Mouse (Mus musculus) stomach, embryonic 14.5 days (tissue): ENCODE measurements around the gene Coq7. TPM values are rescaled to one million over a fixed set of nuclear protein-coding genes. Genes with fewer than 3 reads are reported as not detected.

ENCODE experiments used
- ATAC-seq: fragments of 200-750 bp; cut with Nextera tagmentation; 2 replicates; pipeline ENCODE4 v1.8.0; 2017; ENCODE audit warnings: low read depth, moderate TSS enrichment; ENCODE audit not compliant: insufficient number of reproducible peaks, insufficient read depth, low FRiP score
- H3K27ac ChIP-seq: fragments of 300-500 bp; sonication (generic); 2 replicates; pipeline ENCODE4 v1.5.1; 2014; ENCODE audit warnings: mild to moderate bottlenecking, low read length, moderate library complexity, mixed read lengths
- H3K27me3 ChIP-seq: fragments of 300-500 bp; sonication (generic); 2 replicates; pipeline ENCODE4 v1.6.1; 2014; ENCODE audit warnings: low read length, control low read depth, mixed read lengths; ENCODE audit not compliant: control insufficient read depth, insufficient read depth
- H3K36me3 ChIP-seq: fragments of 300-500 bp; sonication (generic); 2 replicates; pipeline ENCODE4 v1.6.1; 2014; ENCODE audit warnings: mild to moderate bottlenecking, control low read depth, low read length, moderate library complexity, mixed read lengths; ENCODE audit not compliant: control insufficient read depth, insufficient read depth
- H3K4me1 ChIP-seq: fragments of 300-500 bp; sonication (generic); 2 replicates; pipeline ENCODE4 v1.6.1; 2014; ENCODE audit warnings: low read length, control low read depth, mixed read lengths; ENCODE audit not compliant: control insufficient read depth, insufficient read depth
- H3K4me2 ChIP-seq: fragments of 300-500 bp; sonication (generic); replicated peaks from 2 replicates; pipeline ENCODE4 v1.6.1; 2014; ENCODE audit warnings: low read depth, low read length, control low read depth
- H3K4me3 ChIP-seq: fragments of 300-500 bp; sonication (generic); 2 replicates; pipeline ENCODE4 v1.5.1; 2014; ENCODE audit warnings: low read depth, low read length, control low read depth
- H3K9ac ChIP-seq: fragments of 300-500 bp; sonication (generic); replicated peaks from 2 replicates; pipeline ENCODE4 v1.6.1; 2014; ENCODE audit warnings: low read depth, mild to moderate bottlenecking, control low read depth, low read length, moderate library complexity, mixed read lengths
- H3K9me3 ChIP-seq: fragments of 300-500 bp; sonication (generic); 2 replicates; pipeline ENCODE4 v1.6.1; 2016; ENCODE audit warnings: low read depth, low read length, control low read depth; ENCODE audit not compliant: control insufficient read depth
- WGBS: fragments of 180-500 bp; shearing (Covaris S2); extraction: QIAGEN DNeasy Blood & Tissue Kit; methylation state at CpG from one replicate; pipeline ENCODE4 v1.1.7; 2014; 5-methylcytosine and 5-hydroxymethylcytosine counted together
- polyA plus RNA-seq: library from polyadenylated mRNA; unstranded; fragments of >200 nt; fragmentation: Nextera tagmentation; extraction: Ambion mirVana; gene quantifications from 2 replicates; pipeline ENCODE4 v1.2.1, GENCODE M21; 2014

The Coq7 gene
- polyA plus RNA-seq, result 124 and 126 TPM in 2 replicates

GRCm38 (mm10) chr7:118533178-118533578 lies at the start of gene Coq7:
Coq7 (minus strand) TSS chr7:118533356.
- no peaks in the 10 kb centered on the region; the same call in 1 of the 2 replicates for H3K36me3 ChIP-seq
- H3K4me3 ChIP-seq, result peak within 1 kb of the TSS; percentile 62
- H3K4me1 ChIP-seq, result no peaks in the 10 kb centered on the region
- no peaks in the 10 kb centered on the region for H3K27me3 ChIP-seq
- H3K9me3 ChIP-seq, result no peaks in the 10 kb centered on the region
- H3K27ac ChIP-seq, result peak within 1 kb of the TSS; percentile 89
- ATAC-seq, result peak; percentile 99
- under 1% methylated on average over 31 of the region's 31 CpGs for WGBS
- peak within 1 kb of the TSS; percentile 41 for H3K9ac ChIP-seq
- peak within 1 kb of the TSS; percentile 52 for H3K4me2 ChIP-seq

GRCm38 (mm10) chr7:118579938-118580337 lies 46.8 kb upstream of the Coq7 start:
- Histone ChIP-seq H3K27ac (no peak overlapping the region), H3K4me3 (no peak overlapping the region), H3K4me2 (no peak overlapping the region), H3K9me3 (0 out of 2 replicates have a peak, but pooled peaks cover 3% of the 10 kb centered on the region), H3K36me3 (no peaks in the 10 kb centered on the region), H3K4me1 (peaks cover 4% of the 10 kb centered on the region; the same call in 1 of the 2 replicates), H3K9ac (no peak overlapping the region), H3K27me3 (no peaks in the 10 kb centered on the region)
- ATAC-seq, result no peak
- WGBS, result 60% methylated on average over 2 of the region's 2 CpGs

GRCm38 (mm10) chr7:118578269-118578668 lies 45.1 kb upstream of the Coq7 start:
- no peak for ATAC-seq
- Histone ChIP-seq H3K36me3 (no peaks in the 10 kb centered on the region), H3K4me3 (no peak overlapping the region), H3K9me3 (0 out of 2 replicates have a peak, but pooled peaks cover 3% of the 10 kb centered on the region), H3K9ac (no peak overlapping the region), H3K4me2 (no peak overlapping the region), H3K27ac (no peak overlapping the region), H3K27me3 (no peaks in the 10 kb centered on the region), H3K4me1 (no peaks in the 10 kb centered on the region)
- 68% methylated on average over 3 of the region's 3 CpGs for WGBS

GRCm38 (mm10) chr7:118572039-118572438 lies 38.9 kb upstream of the Coq7 start:
- Histone ChIP-seq H3K36me3 (no peaks in the 10 kb centered on the region), H3K9me3 (peaks cover 4% of the 10 kb centered on the region; the same call in 1 of the 2 replicates), H3K4me1 (no peaks in the 10 kb centered on the region), H3K9ac (no peak overlapping the region), H3K27ac (no peak overlapping the region), H3K27me3 (no peaks in the 10 kb centered on the region), H3K4me3 (no peak overlapping the region), H3K4me2 (no peak overlapping the region)
- 71% methylated on average over 5 of the region's 5 CpGs for WGBS
- no peak for ATAC-seq

GRCm38 (mm10) chr7:118571350-118571749 lies 38.2 kb upstream of the Coq7 start:
- Histone ChIP-seq H3K4me3 (no peak overlapping the region), H3K9ac (no peak overlapping the region), H3K27me3 (no peaks in the 10 kb centered on the region), H3K36me3 (no peaks in the 10 kb centered on the region), H3K9me3 (peaks cover 4% of the 10 kb centered on the region; the same call in 1 of the 2 replicates), H3K27ac (no peak overlapping the region), H3K4me1 (no peaks in the 10 kb centered on the region), H3K4me2 (no peak overlapping the region)
- 50% methylated on average over 5 of the region's 5 CpGs for WGBS
- no peak for ATAC-seq

GRCm38 (mm10) chr7:118569121-118569543 lies 36.0 kb upstream of the Coq7 start:
- H3K36me3 ChIP-seq, result 0 out of 2 replicates have a peak, but pooled peaks cover under 1% of the 10 kb centered on the region
- 73% methylated on average over 6 of the region's 6 CpGs for WGBS
- H3K4me1 ChIP-seq, result no peaks in the 10 kb centered on the region
- ATAC-seq, result no peak
- H3K9ac ChIP-seq, result no peak overlapping the region
- peaks cover 4% of the 10 kb centered on the region; the same call in 1 of the 2 replicates for H3K9me3 ChIP-seq
- no peak overlapping the region for H3K4me2 ChIP-seq
- no peak overlapping the region for H3K4me3 ChIP-seq
- no peak overlapping the region for H3K27ac ChIP-seq
- H3K27me3 ChIP-seq, result no peaks in the 10 kb centered on the region

- H3K4me2 ChIP-seq, result no peak overlapping the region
- 0 out of 2 replicates have a peak, but pooled peaks cover 3% of the 10 kb centered on the region for H3K36me3 ChIP-seq
- H3K27ac ChIP-seq, result no peak overlapping the region
- H3K9ac ChIP-seq, result no peak overlapping the region
- ATAC-seq, result no peak
- no peaks in the 10 kb centered on the region for H3K9me3 ChIP-seq
- no peaks in the 10 kb centered on the region for H3K27me3 ChIP-seq
- no peak overlapping the region for H3K4me3 ChIP-seq
- 93% methylated on average over 2 of the region's 2 CpGs for WGBS
- no peaks in the 10 kb centered on the region for H3K4me1 ChIP-seq
These were observed 21.1 kb upstream of the Coq7 start for GRCm38 (mm10) chr7:118554290-118554689.

GRCm38 (mm10) chr7:118553881-118554280 lies 20.7 kb upstream of the Coq7 start:
- no peak overlapping the region for H3K4me3 ChIP-seq
- no peak for ATAC-seq
- H3K36me3 ChIP-seq, result 0 out of 2 replicates have a peak, but pooled peaks cover 3% of the 10 kb centered on the region
- H3K9ac ChIP-seq, result no peak overlapping the region
- no peak overlapping the region for H3K27ac ChIP-seq
- H3K9me3 ChIP-seq, result no peaks in the 10 kb centered on the region
- WGBS, result 67% methylated on average over 4 of the region's 4 CpGs
- H3K4me2 ChIP-seq, result no peak overlapping the region
- no peaks in the 10 kb centered on the region for H3K4me1 ChIP-seq
- no peaks in the 10 kb centered on the region for H3K27me3 ChIP-seq

GRCm38 (mm10) chr7:118547451-118547850 lies 14.3 kb upstream of the Coq7 start:
- ATAC-seq, result no peak
- H3K4me2 ChIP-seq, result no peak overlapping the region
- no peaks in the 10 kb centered on the region for H3K27me3 ChIP-seq
- no peaks in the 10 kb centered on the region for H3K9me3 ChIP-seq
- H3K27ac ChIP-seq, result no peak overlapping the region
- WGBS, result 84% methylated on average over 10 of the region's 10 CpGs
- H3K4me3 ChIP-seq, result no peak overlapping the region
- H3K4me1 ChIP-seq, result no peaks in the 10 kb centered on the region
- H3K9ac ChIP-seq, result no peak overlapping the region
- 0 out of 2 replicates have a peak, but pooled peaks cover 3% of the 10 kb centered on the region for H3K36me3 ChIP-seq
